Mouse (Mus musculus) embryonic fibroblast, embryonic 13.5 days (primary cell): ENCODE results near the gene Pnp.

Experiments used
- CTCF ChIP-seq: IDR thresholded peaks from 2 replicates; pipeline ENCODE4 v1.5.1; 2011; ENCODE audit warnings: mild to moderate bottlenecking, control low read depth, low read length, moderate library complexity, borderline replicate concordance; ENCODE audit not compliant: insufficient read depth
- POLR2A ChIP-seq: IDR thresholded peaks from 2 replicates; pipeline ENCODE4 v1.6.1; 2011; ENCODE audit warnings: low read depth, mild to moderate bottlenecking, control low read depth, low read length, moderate library complexity

DNA sequence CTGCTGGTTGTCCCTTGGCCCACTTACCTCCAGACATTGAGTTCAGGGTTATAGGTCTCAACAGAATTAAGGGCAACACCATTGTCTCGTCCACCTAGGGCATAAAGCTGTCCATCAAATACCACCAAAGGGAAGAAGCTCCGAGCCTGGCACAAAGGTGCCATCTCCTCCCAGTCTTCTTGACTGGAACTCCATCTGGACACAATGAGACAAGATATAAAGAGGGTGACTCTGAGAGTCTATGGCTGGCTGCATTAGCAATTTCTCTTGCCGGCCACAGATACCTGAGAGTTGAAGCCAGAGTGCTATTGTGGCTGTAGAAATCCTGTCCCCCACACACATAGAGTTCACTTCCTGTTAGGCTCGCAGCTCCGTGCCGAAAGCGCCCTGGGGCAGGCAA, 38.8 kb upstream of the Pnp start:
- no peak for TF ChIP-seq POLR2A
- TF ChIP-seq CTCF, result no peak
